Mouse (Mus musculus) testis, adult 2 months (tissue): ENCODE data around the gene Ssh1.

ENCODE experiments used
- CTCF ChIP-seq: fragments of 200-500 bp; IDR thresholded peaks from 2 replicates; pipeline ENCODE4 v1.5.1; 2012; ENCODE audit warnings: low read depth, mild to moderate bottlenecking, inconsistent platforms, low read length, moderate library complexity; ENCODE audit not compliant: control insufficient read depth, insufficient read depth, insufficient replicate concordance
- POLR2A ChIP-seq: fragments of 200-500 bp; IDR thresholded peaks from 2 replicates; pipeline ENCODE4 v1.6.1; 2012; ENCODE audit warnings: low read depth, mild to moderate bottlenecking, inconsistent platforms, low read length, moderate library complexity; ENCODE audit not compliant: control insufficient read depth

DNA sequence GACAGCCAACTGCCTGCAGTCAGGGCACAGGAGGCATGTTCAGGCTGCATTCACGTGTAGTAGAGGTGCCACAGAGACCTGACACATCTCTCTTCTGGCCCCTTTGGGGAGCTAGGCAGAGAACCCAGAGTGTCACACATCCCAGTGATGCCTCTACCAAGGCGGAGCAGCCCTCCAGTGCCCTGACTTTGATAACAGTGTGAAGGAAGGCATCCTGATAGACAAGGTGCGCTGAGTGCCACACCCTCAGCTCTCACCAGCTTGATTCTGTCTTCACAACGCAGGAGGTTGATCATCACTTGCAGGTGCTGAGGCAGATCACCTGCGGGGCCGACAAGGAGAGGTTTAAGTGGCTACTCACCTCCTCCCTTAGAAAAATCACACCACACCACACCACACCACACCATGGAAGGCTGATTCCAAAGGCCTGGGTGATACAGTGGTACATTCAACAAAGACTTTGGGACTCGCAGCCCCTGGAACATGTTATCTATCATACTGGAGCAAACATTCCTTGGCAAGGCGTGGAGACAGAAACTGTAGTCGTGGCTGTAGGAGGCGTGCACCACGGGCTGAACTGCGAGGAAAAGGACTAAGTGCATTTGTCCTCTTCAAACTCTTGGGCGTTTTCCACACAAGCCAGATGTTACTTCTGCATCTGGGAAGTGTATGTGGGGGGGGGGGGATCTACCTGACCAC is 27.1 kb downstream of the Ssh1 start:
- TF ChIP-seq POLR2A, result no peak
- TF ChIP-seq CTCF, result no peak
